In the genomic region with DNA sequence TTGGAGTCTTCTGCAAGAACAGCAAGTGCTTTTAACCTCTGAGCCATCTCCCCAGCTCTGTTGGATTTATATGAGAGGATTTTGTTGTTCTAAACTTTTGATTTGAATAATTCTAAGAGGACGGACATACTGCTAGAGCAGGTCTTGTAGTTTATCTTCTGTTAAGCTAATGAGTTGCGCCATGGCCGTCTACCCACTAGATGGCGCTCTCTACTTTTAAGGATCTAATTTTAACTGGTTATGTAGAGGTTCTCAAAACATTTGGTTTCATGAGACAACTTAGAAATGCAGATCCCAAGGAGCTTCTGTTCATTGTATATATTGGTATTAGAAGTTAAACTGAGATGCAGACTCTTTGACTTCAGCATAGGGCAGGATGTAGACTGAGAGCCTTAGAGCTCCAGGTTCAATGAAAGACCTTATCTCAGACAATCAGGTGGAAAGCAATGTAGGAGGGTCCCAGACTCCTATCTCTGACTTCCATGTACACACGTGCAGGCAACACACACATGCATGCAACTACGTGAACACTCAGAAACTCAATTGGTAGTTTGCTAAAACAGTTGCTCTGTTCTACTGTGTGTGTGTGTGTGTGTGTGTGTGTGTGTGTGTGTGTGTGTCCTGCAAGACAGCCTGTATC, we compare ENCODE assay signal across 9 mouse cellular contexts. TPM values are rescaled to one million over a fixed set of nuclear protein-coding genes. Genes with fewer than 3 reads are reported as not detected.
DNase-seq lines count a peak whose midpoint lies in the region; ATAC-seq and TF ChIP-seq lines count a peak whose summit lies in the region.
"Had no signal": no experiment of that assay in that cellular context is flagged by ENCODE, and none has a peak within 500 bp of the region (broad histone marks: within the 10 kb centered on the region; RNA-seq: fewer than 3 reads in every experiment).

No protein-coding gene starts in this region.

- no peak overlapping the region for H3K4me2 ChIP-seq in neural tube, embryonic 15.5 days

- H3K36me3 ChIP-seq in neural tube, embryonic 15.5 days: peaks cover 61% of the 10 kb centered on the region

- DNase-seq in neural tube, embryonic 10.5 days (ENCODE audit: extremely low spot score, low spot score): peak; percentile 60
- peak; percentile 85 for DNase-seq in ZHBTc4 (ENCODE audit: low read depth, low spot score)
- peak; percentile 45 to 49 for DNase-seq in left cerebral cortex, postnatal 36 days (ENCODE audit: low spot score in 2 of 2)
- DNase-seq in naive thymus-derived CD4-positive, alpha-beta T cell, adult 2 months (ENCODE audit: low read depth): peak; percentile 85
- DNase-seq in thymus, postnatal 4 days: peak; percentile 79

- peaks cover 17% of the 10 kb centered on the region for H3K4me1 ChIP-seq in neural tube, embryonic 15.5 days
- H3K4me1 ChIP-seq in cortical plate, adult 2 months (ENCODE audit: control insufficient read depth, insufficient read depth, low read length): no peaks in the 10 kb centered on the region

- no peaks in the 10 kb centered on the region for H3K9me3 ChIP-seq in neural tube, embryonic 15.5 days (replicated peaks)

- 41% methylated on average over 6 of the region's 6 CpGs for WGBS in neural tube, embryonic 15.5 days

- no peak overlapping the region for H3K9ac ChIP-seq in neural tube, embryonic 15.5 days (replicated peaks)

- TF ChIP-seq CTCF in cortical plate, adult 2 months (IDR thresholded peaks at IDR 0.05; ENCODE audit: extremely low read depth, insufficient read depth, low read length): peak; percentile 69

- no peak overlapping the region for H3K4me3 ChIP-seq in neural tube, embryonic 15.5 days (replicated peaks)
- no peak overlapping the region for H3K4me3 ChIP-seq in cortical plate, adult 2 months (ENCODE audit: insufficient read depth, low read length)
- H3K4me3 ChIP-seq: myocyte had no signal

- intact Hi-C loops in left cerebral cortex, postnatal 36 days (cut with DNase I): loop anchor here (2.0 kb wide), 1 partner anchor 59 kb away; no protein-coding TSS in a partner anchor

- H3K27me3 ChIP-seq in neural tube, embryonic 15.5 days (replicated peaks): no peaks in the 10 kb centered on the region

- no peak for TF ChIP-seq POLR2A in cortical plate, adult 2 months (IDR thresholded peaks at IDR 0.05; ENCODE audit: extremely low read depth, insufficient read depth, low read length)

- ATAC-seq in neural tube, embryonic 15.5 days (ENCODE audit: low FRiP score): no peak
- peak; percentile 38 for ATAC-seq in inflammation-experienced regulatory T-cells, adult 6 months

- H3K27ac ChIP-seq in neural tube, embryonic 15.5 days (replicated peaks): no peak overlapping the region
- no peak overlapping the region for H3K27ac ChIP-seq in cortical plate, adult 2 months (ENCODE audit: insufficient read depth, low read length)

RNA-seq across cellular contexts. Expression of a gene that starts 6.5 kb away (rescaled TPM):
- polyA plus RNA-seq in neural tube, embryonic 15.5 days (2015; fragmentation: Nextera tagmentation; extraction: Ambion mirVana): 19.7 and 22.0 TPM in 2 replicates
- 31.7 and 36.4 TPM in 2 replicates for polyA plus RNA-seq in cortical plate, adult 2 months (2012; rRNA removed)
- 10 to 100 TPM; 18.2 to 30.3 (median 23.7) TPM for polyA plus RNA-seq in inflammation-experienced regulatory T-cells, adult 6 months (2017; shearing (Covaris generic))
- total RNA-seq in left cerebral cortex, postnatal 36 days (2021): 10 to 100 TPM; 23.4 to 30.7 TPM

RNA-seq across cellular contexts. Expression of a gene that starts 6.7 kb away (rescaled TPM):
- polyA plus RNA-seq in neural tube, embryonic 15.5 days (2015; fragmentation: Nextera tagmentation; extraction: Ambion mirVana): 39.0 and 40.5 TPM in 2 replicates
- 51.2 and 57.0 TPM in 2 replicates for polyA plus RNA-seq in cortical plate, adult 2 months (2012; rRNA removed)
- polyA plus RNA-seq in inflammation-experienced regulatory T-cells, adult 6 months (2017; shearing (Covaris generic)): 10 to 100 TPM; 35.6 to 55.2 (median 39.2) TPM
- 10 to 100 TPM; 47.6 to 48.3 TPM for total RNA-seq in left cerebral cortex, postnatal 36 days (2021)

RNA-seq across cellular contexts. Expression of a gene that starts 28.0 kb away (rescaled TPM):
- 0.68 and 3.1 TPM in 2 replicates for polyA plus RNA-seq in neural tube, embryonic 15.5 days (2015; fragmentation: Nextera tagmentation; extraction: Ambion mirVana)
- polyA plus RNA-seq in cortical plate, adult 2 months (2012; rRNA removed): not detected in 2 replicates
- polyA plus RNA-seq in inflammation-experienced regulatory T-cells, adult 6 months (2017; shearing (Covaris generic)): 1 to 10 TPM; 2.7 to 5.1 (median 4.3) TPM
- total RNA-seq in left cerebral cortex, postnatal 36 days (2021): not detected

RNA-seq across cellular contexts. Expression of a gene that starts 34.7 kb away (rescaled TPM):
- 2.0 and 4.9 TPM in 2 replicates for polyA plus RNA-seq in neural tube, embryonic 15.5 days (2015; fragmentation: Nextera tagmentation; extraction: Ambion mirVana)
- 8.0 and 8.2 TPM in 2 replicates for polyA plus RNA-seq in cortical plate, adult 2 months (2012; rRNA removed)
- not detected for polyA plus RNA-seq in inflammation-experienced regulatory T-cells, adult 6 months (2017; shearing (Covaris generic))
- 1 to 10 TPM; 5.1 to 7.3 TPM for total RNA-seq in left cerebral cortex, postnatal 36 days (2021)

RNA-seq across cellular contexts. Expression of a gene that starts 40.0 kb away (rescaled TPM):
- 2.2 and 8.1 TPM in 2 replicates for polyA plus RNA-seq in neural tube, embryonic 15.5 days (2015; fragmentation: Nextera tagmentation; extraction: Ambion mirVana)
- 0.57 and 0.58 TPM in 2 replicates for polyA plus RNA-seq in cortical plate, adult 2 months (2012; rRNA removed)
- 1 to 10 TPM in 2 of 3 experiments, under 1 TPM in 1; 0.40 to 1.4 (median 1.1) TPM for polyA plus RNA-seq in inflammation-experienced regulatory T-cells, adult 6 months (2017; shearing (Covaris generic))
- total RNA-seq in left cerebral cortex, postnatal 36 days (2021): not detected
